Mouse (Mus musculus) adrenal gland, postnatal 25 days (tissue): ENCODE results near the gene Fyn. TPM values are rescaled to one million over a fixed set of nuclear protein-coding genes. Genes with fewer than 3 reads are reported as not detected.

Source experiments
- DNase-seq: peaks from one replicate; pipeline ENCODE4 v3.0.0; 2021; ENCODE audit warnings: mixed read lengths
- total RNA-seq: library from RNA; stranded (reverse); gene quantifications from 2 replicates; pipeline ENCODE4 v1.2.3, GENCODE M21; 2021

Fyn gene
- total RNA-seq, 1 experiment from 2014 or later: 47.7 TPM

- DNase-seq: no peak
These were observed 172.8 kb downstream of the Fyn start for GRCm38 (mm10) chr10:39541451-39541874.

- DNase-seq: no peak
These were observed 173.4 kb downstream of the Fyn start for GRCm38 (mm10) chr10:39541951-39542521.

- no peak for DNase-seq
These were observed 174.0 kb downstream of the Fyn start for GRCm38 (mm10) chr10:39542535-39543257.

GRCm38 (mm10) chr10:39543258-39543770 is 174.7 kb downstream of the Fyn start:
- no peak for DNase-seq

GRCm38 (mm10) chr10:39547369-39548074 is 178.9 kb downstream of the Fyn start:
- no peak for DNase-seq

GRCm38 (mm10) chr10:39550791-39551190 is 182.1 kb downstream of the Fyn start:
- DNase-seq: no peak

- DNase-seq: no peak
These were observed 183.1 kb downstream of the Fyn start for GRCm38 (mm10) chr10:39551637-39552185.

GRCm38 (mm10) chr10:39552351-39552814 is 183.7 kb downstream of the Fyn start:
- DNase-seq: no peak

- no peak for DNase-seq
These were observed 184.2 kb downstream of the Fyn start for GRCm38 (mm10) chr10:39552903-39553302.

GRCm38 (mm10) chr10:39555289-39555715 is 186.6 kb downstream of the Fyn start:
- no peak for DNase-seq

GRCm38 (mm10) chr10:39555740-39556139 is 187.1 kb downstream of the Fyn start:
- DNase-seq: no peak

GRCm38 (mm10) chr10:39557360-39557759 is 188.7 kb downstream of the Fyn start:
- no peak for DNase-seq

GRCm38 (mm10) chr10:39557851-39558250 is 189.2 kb downstream of the Fyn start:
- DNase-seq: peak; percentile 43

- DNase-seq: no peak
These were observed 189.9 kb downstream of the Fyn start for GRCm38 (mm10) chr10:39558492-39559005.

GRCm38 (mm10) chr10:39559321-39559720 is 190.7 kb downstream of the Fyn start:
- DNase-seq: no peak

- DNase-seq: no peak
These were observed 193.7 kb downstream of the Fyn start for GRCm38 (mm10) chr10:39562383-39562782.

- no peak for DNase-seq
These were observed 195.0 kb downstream of the Fyn start for GRCm38 (mm10) chr10:39563552-39564223.

- no peak for DNase-seq
These were observed 198.2 kb downstream of the Fyn start for GRCm38 (mm10) chr10:39566901-39567300.

- no peak for DNase-seq
These were observed 200.3 kb downstream of the Fyn start for GRCm38 (mm10) chr10:39568991-39569390.

- no peak for DNase-seq
These were observed 202.4 kb downstream of the Fyn start for GRCm38 (mm10) chr10:39571011-39571410.

- no peak for DNase-seq
These were observed 203.5 kb downstream of the Fyn start for GRCm38 (mm10) chr10:39572050-39572671.
